Mouse (Mus musculus): ENCODE data around the gene Tmem231.

DNA sequence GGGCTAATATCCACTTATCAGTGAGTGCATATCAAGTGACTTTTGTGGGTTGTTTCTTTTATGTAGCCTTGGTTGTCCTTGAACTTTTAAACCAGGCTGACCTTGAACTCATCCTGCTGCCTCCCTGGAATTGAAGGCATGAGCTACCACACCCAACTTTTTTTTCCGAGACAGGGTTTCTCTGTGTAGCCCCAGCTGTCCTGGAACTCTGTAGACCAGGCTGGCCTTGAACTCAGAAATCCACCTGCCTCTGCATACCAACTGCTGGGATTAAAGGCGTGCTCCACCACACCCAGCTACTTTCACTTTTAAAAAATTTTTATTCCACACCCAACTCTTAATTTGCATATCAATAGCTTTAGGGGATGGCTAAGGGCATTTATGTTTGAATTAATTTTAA lies 9.9 kb upstream of the Tmem231 start:
- no peak for TF ChIP-seq CTCF (conservative IDR thresholded peaks at IDR 0.05; ENCODE audit: low read length)
- no peak for TF ChIP-seq NANOG (IDR thresholded peaks at IDR 0.05; ENCODE audit: borderline replicate concordance, low read length)

All from E14TG2a.4 (cell line).